Mouse (Mus musculus): ENCODE results near the gene Lpar2. TPM values are rescaled to one million over a fixed set of nuclear protein-coding genes. Genes with fewer than 3 reads are reported as not detected.

The Lpar2 gene
- total RNA-seq (2012; rRNA removed) = 0.77 and 0.85 TPM in 2 replicates
- polyA plus RNA-seq (2012; ENCODE audit: insufficient read depth in 1 of 2, insufficient read length in 2 of 2, low read depth in 1 of 2, low replicate concordance in 2 of 2, missing spikeins in 1 of 2) = 1 to 10 TPM in 1 of 2 experiments, not detected in 1; 2.8 TPM

DNA sequence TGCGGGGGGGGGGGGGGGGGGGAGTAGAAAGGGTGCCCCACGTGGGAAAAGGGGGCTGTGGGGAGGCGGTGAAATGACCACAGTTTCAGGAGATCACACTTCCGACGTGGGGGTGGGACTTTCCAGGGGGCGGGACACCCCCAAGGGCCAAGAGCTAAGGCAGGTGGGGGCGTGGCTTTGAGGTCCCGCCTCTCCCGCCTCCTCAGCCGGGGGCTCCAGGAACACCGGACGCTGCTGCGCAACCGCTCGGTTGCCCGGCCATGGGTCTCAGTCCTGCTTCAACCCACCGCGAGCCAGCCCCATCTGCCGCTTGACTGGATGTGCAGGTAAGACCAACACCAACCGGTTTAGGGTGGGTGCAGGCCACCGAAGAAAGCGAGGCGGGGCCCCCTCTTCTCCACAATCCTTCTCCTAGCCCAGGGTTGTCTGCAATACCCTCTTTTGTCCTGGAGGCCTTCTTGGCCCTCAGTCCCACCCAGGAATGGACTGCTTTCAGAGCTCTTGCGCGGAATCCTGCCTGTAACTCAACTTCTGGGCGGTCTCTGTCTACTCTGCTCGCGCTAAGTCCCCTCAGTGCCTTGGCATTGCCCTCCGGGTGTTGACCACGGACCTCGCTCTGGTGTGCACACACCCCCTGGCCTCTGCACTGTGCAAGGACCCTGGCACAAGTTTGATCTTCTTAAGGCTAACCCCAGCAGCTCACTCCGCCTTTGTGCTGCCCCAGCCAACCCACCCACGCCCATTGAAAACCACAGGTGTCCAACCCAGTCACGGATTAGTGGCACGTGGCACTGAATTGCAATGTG, at the start of gene Lpar2:
Lpar2 (plus strand) TSS at position 44 of the 806 bp plus-strand sequence.
- peak within 1 kb of the TSS; percentile 16; the same call in 1 of the 2 replicates for H3K27ac ChIP-seq (ENCODE audit: control insufficient read depth, low read depth, low read length)
- no peaks in the 10 kb centered on the region for H3K9me3 ChIP-seq (replicated peaks; ENCODE audit: insufficient read depth, low read length)
- H3K9ac ChIP-seq (ENCODE audit: control insufficient read depth, low read depth, low read length, poor library complexity, severe bottlenecking) = peak within 1 kb of the TSS; percentile 55
- no peaks in the 10 kb centered on the region for H3K27me3 ChIP-seq (ENCODE audit: control insufficient read depth in 1 of 2, insufficient read depth in 2 of 2, low read length in 2 of 2)
- H3K4me3 ChIP-seq (ENCODE audit: control insufficient read depth in 1 of 2, insufficient read depth in 1 of 2, low read depth in 2 of 2, low read length in 2 of 2) = peak within 1 kb of the TSS; percentile 45 to 60
- DNase-seq (ENCODE audit: low read depth, low spot score) = peak; percentile 49
- H3K4me1 ChIP-seq (ENCODE audit: control insufficient read depth in 1 of 2, insufficient read depth in 2 of 2, low read length in 2 of 2) = 0 out of 4 replicates have a peak, but pooled peaks cover 0 to 2% of the 10 kb centered on the region in 2 experiments
- TF ChIP-seq SMC3 (IDR thresholded peaks at IDR 0.05; ENCODE audit: low read depth, low read length) (no peak), TCF12 (IDR thresholded peaks at IDR 0.05; ENCODE audit: low read depth, low read length) (no peak), NELFE (IDR thresholded peaks at IDR 0.05; ENCODE audit: low read depth, low read length) (no peak), GABPA (IDR thresholded peaks at IDR 0.05; ENCODE audit: low read depth, low read length) (no peak), UBTF (IDR thresholded peaks at IDR 0.05; ENCODE audit: borderline replicate concordance, insufficient read depth, low read depth, low read length) (no peak), ZMIZ1 (IDR thresholded peaks at IDR 0.05; ENCODE audit: low read depth, low read length) (no peak), POLR2AphosphoS5 (IDR thresholded peaks at IDR 0.05; ENCODE audit: borderline replicate concordance, low read depth, low read length) (no peak), SIN3A (IDR thresholded peaks at IDR 0.05; ENCODE audit: low read length) (no peak), JUND (IDR thresholded peaks at IDR 0.05; ENCODE audit: low read depth, low read length) (no peak), HCFC1 (IDR thresholded peaks at IDR 0.05; ENCODE audit: low read depth, low read length) (no peak), MYC (IDR thresholded peaks at IDR 0.05; ENCODE audit: low read depth, low read length) (no peak), USF1 (IDR thresholded peaks at IDR 0.05; ENCODE audit: low read depth, low read length) (no peak), ELF1 (IDR thresholded peaks at IDR 0.05; ENCODE audit: low read depth, low read length) (no peak), ZC3H11A (IDR thresholded peaks at IDR 0.05; ENCODE audit: low read depth, low read length) (no peak), MEF2A (IDR thresholded peaks at IDR 0.05; ENCODE audit: extremely low read depth, insufficient replicate concordance, low read depth, low read length, poor library complexity, severe bottlenecking) (no peak), MAFK (IDR thresholded peaks at IDR 0.05; ENCODE audit: borderline replicate concordance, low read depth, low read length) (no peak)
- no peaks in the 10 kb centered on the region; the same call in 1 of the 2 replicates for H3K79me2 ChIP-seq (ENCODE audit: control insufficient read depth, insufficient read depth, low read length, poor library complexity)
- H3K36me3 ChIP-seq (ENCODE audit: control insufficient read depth in 1 of 2, insufficient read depth in 2 of 2, low read length in 2 of 2) = no peaks in the 10 kb centered on the region; a peak in 1 of 4 replicates

- Histone ChIP-seq H3K4me3 (ENCODE audit: control insufficient read depth in 1 of 2, insufficient read depth in 1 of 2, low read depth in 2 of 2, low read length in 2 of 2) (peak within 1 kb of the TSS; percentile 93 to 97), H3K9me3 (replicated peaks; ENCODE audit: insufficient read depth, low read length) (no peaks in the 10 kb centered on the region), H3K36me3 (ENCODE audit: control insufficient read depth in 1 of 2, insufficient read depth in 2 of 2, low read length in 2 of 2) (peaks cover 0 to 14% of the 10 kb centered on the region in 2 experiments; a peak in 2 of 4 replicates), H3K27ac (ENCODE audit: control insufficient read depth, low read depth, low read length) (peak within 1 kb of the TSS; percentile 98), H3K27me3 (ENCODE audit: control insufficient read depth in 1 of 2, insufficient read depth in 2 of 2, low read length in 2 of 2) (no peaks in the 10 kb centered on the region), H3K79me2 (ENCODE audit: control insufficient read depth, insufficient read depth, low read length, poor library complexity) (peaks cover 24% of the 10 kb centered on the region), H3K9ac (ENCODE audit: control insufficient read depth, low read depth, low read length, poor library complexity, severe bottlenecking) (peak within 1 kb of the TSS; percentile 94), H3K4me1 (ENCODE audit: control insufficient read depth in 1 of 2, insufficient read depth in 2 of 2, low read length in 2 of 2) (peaks cover 7 to 10% of the 10 kb centered on the region in 2 experiments; a peak in 3 of 4 replicates)
- peak; percentile 100 for DNase-seq (ENCODE audit: low read depth, low spot score)
- no peak for TF ChIP-seq UBTF (IDR thresholded peaks at IDR 0.05; ENCODE audit: borderline replicate concordance, insufficient read depth, low read depth, low read length)
- 0 out of 2 replicates have a peak, but pooled peaks have one; percentile 8 for TF ChIP-seq SMC3 (IDR thresholded peaks at IDR 0.05; ENCODE audit: low read depth, low read length)
- TF ChIP-seq TBP (IDR thresholded peaks at IDR 0.05; ENCODE audit: low read depth, low read length) = peak; percentile 41
- TF ChIP-seq GATA1 (IDR thresholded peaks at IDR 0.05; ENCODE audit: low read depth, low read length) = no peak
- TF ChIP-seq ETS1 (IDR thresholded peaks at IDR 0.05; ENCODE audit: low read depth, low read length) = no peak
- TF ChIP-seq MYB (IDR thresholded peaks at IDR 0.05; ENCODE audit: low read depth, low read length) = no peak
- TF ChIP-seq SIN3A (IDR thresholded peaks at IDR 0.05; ENCODE audit: low read length) = peak; percentile 73
- TF ChIP-seq CTCF (IDR thresholded peaks at IDR 0.05 in 2 of 3, conservative IDR thresholded peaks at IDR 0.05 in 1 of 3; ENCODE audit: control insufficient read depth in 1 of 3, insufficient read depth in 1 of 3, low read depth in 2 of 3, low read length in 3 of 3, poor library complexity in 1 of 3, severe bottlenecking in 1 of 3) = no peak
- TF ChIP-seq MAZ (IDR thresholded peaks at IDR 0.05; ENCODE audit: low read depth, low read length) = 0 out of 2 replicates have a peak, but pooled peaks have one; percentile 20
- TF ChIP-seq TAL1 (IDR thresholded peaks at IDR 0.05; ENCODE audit: low read length) = no peak
- TF ChIP-seq ZMIZ1 (IDR thresholded peaks at IDR 0.05; ENCODE audit: low read depth, low read length) = peak; percentile 92
- no peak; the same call in 1 of the 2 replicates for TF ChIP-seq CHD2 (IDR thresholded peaks at IDR 0.05; ENCODE audit: low read length)
- TF ChIP-seq JUND (IDR thresholded peaks at IDR 0.05; ENCODE audit: low read depth, low read length) = no peak
- TF ChIP-seq CHD1 (IDR thresholded peaks at IDR 0.05; ENCODE audit: low read depth, low read length) = peak; percentile 65; the same call in 1 of the 2 replicates
- peak; percentile 98 for TF ChIP-seq NELFE (IDR thresholded peaks at IDR 0.05; ENCODE audit: low read depth, low read length)
- TF ChIP-seq POLR2AphosphoS2 (IDR thresholded peaks at IDR 0.05; ENCODE audit: low read length) = peak; percentile 97
- peak; percentile 81 for TF ChIP-seq HCFC1 (IDR thresholded peaks at IDR 0.05; ENCODE audit: low read depth, low read length)
- TF ChIP-seq MYC (IDR thresholded peaks at IDR 0.05; ENCODE audit: low read depth, low read length) = no peak; the same call in 1 of the 2 replicates
These were observed 47.6 kb upstream of the Lpar2 start, which contains the start of gene Gm20422 for GRCm38 (mm10) chr8:69774503-69775148. Gm20422 (minus strand) TSS chr8:69774886.

Measured in MEL (cell line).